Mouse (Mus musculus) ovary, postnatal 10 days (tissue): ENCODE data around the gene Pclo.
"Not testable (repeated sequence)": the region's sequence is repeated elsewhere in the genome, so short reads cannot be mapped to it uniquely, and the experiment has no call there.

ENCODE experiments used
- DNase-seq: peaks from one replicate; pipeline ENCODE4 v3.0.0; 2022; ENCODE audit warnings: low spot score

Pclo gene

DNA sequence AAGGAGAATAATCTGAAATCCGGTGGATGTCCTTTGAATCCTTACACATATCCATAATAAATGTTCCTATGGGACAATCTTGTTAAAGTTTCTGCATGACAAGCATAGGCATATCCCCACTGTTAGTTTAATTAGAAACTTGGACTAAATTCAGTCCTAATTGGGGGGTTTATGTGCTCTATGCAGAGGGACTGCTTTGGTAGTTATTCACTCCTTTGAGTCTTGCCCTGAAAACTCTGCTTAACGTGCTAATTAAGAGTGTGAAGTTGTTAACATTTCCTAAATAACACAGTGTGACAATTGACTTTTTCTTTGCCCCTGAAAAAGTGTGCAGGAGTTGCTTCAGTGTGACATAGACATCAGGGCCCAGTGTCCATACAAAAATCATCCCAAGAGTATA is 177.3 kb downstream of the Pclo start:
- no peak for DNase-seq

DNA sequence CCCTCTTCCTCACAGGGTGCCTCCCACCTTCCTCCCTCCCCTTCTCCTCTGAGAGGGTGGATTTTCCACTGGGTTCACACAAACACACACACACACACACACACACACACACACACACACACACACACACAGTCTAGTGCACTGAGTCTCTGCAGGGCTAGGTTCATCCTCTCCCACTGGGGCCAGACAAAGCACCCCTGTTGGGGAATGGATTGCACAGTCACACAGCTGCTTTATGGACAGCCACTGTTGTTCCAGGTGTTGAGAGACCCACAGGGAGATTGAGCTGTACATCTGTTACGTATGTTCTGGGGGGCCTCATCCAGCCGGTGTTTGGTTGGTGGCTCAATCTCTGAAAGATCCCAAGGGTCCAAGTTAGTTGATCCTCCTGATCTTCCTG is 182.0 kb downstream of the Pclo start:
- DNase-seq: no peak

DNA sequence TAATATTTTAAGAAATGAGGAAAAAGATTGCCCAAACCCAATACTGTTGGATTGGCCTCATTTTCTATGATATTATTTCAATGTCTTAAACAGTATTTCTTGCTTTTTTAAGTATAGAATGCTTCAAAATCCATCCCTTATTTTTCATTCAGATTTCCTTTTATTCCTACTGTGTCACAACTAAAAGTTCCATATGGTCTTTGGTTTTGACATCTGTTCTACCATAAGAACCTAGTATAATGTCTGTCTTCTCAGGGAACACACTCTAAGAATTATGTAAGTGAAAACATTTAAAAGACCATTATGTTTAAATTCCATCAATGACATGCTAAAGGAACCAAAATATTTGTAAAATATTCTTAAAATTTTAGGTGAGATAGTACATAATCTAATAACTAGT is 186.2 kb downstream of the Pclo start:
- DNase-seq: no peak

DNA sequence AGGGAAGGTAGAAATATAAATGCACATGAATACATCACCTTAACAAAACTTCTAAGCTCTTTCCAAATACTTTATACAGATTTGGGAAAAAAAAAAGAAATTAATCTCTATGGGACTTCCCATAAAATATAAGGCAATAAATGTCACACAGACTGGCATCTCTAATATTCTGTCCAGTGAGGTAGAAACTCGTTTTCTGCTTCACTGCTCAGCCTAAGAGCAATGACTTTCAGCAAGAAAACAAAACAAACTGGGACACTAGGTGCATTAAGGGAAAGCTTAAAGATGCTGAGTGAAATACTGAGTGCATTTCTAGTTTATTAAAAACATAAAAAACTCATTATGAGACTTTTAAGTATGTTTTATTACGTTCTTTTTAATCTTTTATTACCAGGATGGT is 190.7 kb downstream of the Pclo start:
- DNase-seq: no peak

DNA sequence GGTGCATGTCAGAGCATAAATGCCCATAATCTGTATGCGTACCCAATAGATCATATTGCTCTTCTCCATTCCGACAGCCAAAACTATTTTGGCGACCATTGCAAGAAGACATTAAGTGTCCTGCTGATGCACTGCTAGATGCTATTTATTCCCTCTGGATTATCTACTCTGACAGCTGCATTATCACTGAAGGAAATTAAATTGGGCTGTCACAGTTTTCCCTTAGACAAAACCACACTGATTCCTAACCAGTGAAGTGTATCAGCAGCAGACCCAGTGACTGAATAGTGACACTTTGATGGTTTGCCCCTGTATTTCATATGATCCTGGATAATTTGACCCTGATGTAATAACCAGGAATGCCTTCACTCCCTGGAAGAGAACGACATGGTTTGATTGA is 192.6 kb downstream of the Pclo start:
- DNase-seq: no peak

DNA sequence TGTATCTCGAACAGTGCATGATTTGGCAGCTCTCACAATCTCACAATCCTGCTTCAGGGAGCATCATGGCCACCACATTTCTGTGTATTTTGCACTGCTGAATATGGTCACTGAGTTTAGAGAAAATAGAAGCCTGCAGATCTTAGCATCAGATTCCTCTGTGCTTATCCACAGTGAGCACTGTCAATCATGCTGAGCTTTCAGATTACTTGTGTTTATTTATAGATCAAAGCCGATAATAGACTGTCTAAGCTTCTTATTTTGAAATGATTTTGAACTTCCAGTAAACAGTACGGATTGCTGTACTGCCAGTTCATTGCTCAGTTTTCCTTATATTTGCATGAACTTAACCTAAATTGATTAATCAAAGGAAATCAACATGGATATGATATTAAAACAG is 208.9 kb downstream of the Pclo start:
- no peak for DNase-seq

DNA sequence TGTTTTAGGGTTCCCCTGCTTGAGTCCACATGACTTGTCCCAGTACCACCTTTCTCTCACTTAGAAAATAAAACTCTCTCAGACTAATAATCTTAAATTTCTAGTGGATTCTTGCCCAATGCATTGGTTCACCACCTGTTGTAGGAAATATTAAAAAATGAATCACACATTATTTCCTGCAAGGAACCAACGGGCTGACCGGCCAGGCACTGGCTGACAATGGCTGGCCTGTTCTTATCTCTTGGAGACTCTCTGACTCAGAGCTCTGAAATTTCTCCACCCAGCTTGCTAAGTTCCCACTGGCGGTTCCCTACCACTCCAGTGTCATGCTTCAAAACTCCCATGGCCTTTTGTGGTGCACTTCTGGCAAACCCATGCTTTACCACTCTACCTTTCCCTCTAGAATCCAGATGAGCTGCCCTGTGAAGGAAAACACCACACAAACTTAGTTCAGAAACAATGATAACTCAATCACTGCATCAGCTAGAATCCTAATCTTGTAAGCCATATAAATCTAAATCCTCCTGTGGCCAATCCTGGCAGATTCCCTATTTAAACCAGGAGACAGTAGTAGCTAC is 214.0 kb downstream of the Pclo start:
- no peak for DNase-seq

DNA sequence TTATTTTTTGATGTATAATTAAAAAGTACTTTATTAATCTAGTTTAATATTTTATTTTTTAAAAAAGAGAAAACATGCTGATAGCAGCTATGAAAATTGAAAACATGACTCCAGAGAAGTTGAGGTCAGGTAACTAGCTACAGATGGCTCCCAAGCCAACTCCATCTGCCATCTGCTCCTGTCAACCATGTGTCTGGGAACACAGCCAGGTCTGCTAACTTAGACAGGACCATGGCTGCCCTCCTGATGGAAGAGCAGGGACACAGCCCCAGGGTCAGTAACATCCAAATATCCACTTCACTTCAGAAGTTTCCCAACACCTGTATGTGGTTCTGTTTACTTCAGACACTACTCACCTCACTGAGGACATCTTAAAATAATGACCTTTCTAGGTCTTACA is 236.2 kb downstream of the Pclo start:
- DNase-seq: no peak

DNA sequence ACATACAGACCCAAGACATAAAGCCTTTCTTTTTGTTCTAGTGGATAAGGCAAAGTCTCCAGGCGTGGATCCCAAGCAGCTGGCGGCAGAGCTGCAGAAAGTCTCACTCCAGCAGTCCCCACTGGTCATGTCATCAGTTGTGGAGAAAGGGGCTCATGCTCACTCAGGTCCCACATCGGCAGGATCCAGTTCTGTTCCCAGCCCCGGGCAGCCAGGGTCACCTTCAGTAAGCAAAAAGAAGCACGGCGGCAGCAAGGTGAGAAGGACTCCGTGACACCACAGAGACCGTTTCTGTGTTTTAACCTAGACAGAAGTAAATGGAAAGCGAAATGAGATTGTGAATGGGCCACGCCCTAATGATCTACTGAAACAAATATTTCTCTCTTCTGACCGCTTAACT is 252.0 kb downstream of the Pclo start:
- no peak for DNase-seq

DNA sequence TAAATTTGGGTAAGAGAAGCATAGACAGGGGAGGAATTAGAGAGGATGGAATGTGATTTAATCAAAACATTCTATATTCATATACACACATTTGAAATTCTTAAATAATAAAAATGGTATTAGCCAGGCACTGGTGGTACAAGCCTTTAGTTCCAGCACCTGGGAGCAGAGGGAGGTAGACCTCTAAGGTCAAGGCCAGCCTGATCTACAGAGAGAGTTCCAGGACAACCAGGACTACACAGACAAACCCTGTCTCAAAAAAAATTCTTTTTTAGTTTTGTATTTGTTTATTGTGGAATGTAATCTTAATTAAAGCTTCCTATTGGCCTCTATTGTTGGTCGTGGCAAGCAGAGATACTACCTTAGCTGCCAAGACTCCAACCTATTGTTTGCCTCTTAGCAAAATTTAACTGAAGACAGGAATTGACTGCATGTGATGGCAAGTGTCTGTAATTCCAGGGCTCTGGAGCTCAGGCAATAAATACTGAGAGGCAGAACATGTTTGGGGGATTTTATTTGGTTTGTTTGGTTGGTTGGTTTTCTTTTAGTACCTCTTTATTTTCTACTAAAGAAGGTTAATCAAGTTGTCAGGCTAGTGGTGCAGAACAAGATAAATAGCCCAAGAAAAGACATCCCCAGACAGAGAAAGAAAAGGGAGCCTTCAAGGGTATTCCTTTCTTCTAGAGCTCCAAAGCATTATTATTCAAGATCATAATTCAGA is 267.8 kb downstream of the Pclo start:
- DNase-seq: no peak

DNA sequence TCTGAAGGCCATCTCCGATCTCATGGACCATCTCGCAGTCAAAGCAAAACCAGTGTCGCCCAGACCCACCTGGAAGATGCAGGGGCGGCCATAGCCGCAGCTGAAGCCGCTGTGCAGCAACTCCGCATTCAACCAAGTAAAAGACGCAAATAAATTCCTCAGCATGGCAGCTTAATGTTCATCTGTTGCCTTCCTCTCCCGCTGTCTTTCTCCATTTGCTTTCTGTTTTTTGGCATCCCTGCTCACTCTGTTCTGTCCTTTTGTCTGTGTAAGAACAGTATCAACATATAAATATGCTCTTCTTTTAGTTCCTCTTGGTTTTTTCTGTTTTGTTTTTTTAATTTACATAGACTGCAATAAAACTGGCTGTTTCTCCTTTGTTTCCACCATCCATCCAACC is 279.2 kb downstream of the Pclo start:
- no peak for DNase-seq

DNA sequence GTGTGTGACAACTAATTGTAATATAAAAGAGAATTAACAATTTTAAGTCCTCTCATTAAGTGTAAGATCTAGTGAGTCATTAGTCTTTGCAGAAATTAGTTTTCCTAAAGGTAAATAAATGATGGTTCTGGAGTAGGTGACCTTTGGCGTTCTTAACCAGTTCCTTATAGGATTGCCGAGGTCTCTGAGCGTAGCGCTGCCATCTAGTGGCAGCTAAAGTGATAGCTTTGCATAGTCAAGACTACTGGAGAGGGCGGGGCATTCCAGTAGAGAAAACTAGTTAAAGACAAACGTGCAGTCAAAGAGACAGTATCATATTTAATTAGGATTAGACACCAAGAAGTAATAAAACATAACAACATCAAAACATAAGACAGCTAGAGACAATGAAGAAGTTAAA is 292.4 kb downstream of the Pclo start:
- DNase-seq: no peak

DNA sequence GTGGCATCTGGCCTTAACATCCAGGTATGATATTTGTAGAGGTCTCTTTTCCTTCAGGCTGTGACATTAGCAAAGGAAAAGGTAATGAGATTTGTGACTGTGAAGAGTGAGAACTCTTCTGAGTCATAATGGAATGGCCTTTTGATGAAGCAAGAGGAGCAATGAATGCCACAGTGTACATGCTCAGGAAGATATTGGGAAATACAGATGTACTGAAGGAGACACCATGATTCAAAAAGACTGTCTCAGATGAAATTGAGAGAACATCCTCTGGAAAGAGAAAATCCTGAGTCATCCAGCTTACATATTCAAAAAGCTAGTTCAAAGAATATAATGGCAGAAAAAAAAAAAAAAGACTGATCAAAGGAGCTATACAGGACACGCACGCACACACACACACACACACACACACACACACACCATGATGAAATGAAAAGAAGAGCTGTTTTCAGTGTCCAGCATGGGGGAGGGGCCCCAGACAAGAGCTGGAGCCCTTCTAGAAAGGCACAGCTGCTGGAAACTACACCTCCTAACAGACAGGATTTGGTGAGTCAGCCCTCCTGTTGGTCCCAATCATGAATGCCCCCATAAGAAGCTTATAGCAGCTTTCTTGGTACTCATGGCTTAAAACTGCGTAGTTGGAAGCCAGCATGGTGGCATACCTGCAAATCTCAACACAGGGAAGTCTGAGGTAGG is 318.6 kb downstream of the Pclo start:
- no peak for DNase-seq

DNA sequence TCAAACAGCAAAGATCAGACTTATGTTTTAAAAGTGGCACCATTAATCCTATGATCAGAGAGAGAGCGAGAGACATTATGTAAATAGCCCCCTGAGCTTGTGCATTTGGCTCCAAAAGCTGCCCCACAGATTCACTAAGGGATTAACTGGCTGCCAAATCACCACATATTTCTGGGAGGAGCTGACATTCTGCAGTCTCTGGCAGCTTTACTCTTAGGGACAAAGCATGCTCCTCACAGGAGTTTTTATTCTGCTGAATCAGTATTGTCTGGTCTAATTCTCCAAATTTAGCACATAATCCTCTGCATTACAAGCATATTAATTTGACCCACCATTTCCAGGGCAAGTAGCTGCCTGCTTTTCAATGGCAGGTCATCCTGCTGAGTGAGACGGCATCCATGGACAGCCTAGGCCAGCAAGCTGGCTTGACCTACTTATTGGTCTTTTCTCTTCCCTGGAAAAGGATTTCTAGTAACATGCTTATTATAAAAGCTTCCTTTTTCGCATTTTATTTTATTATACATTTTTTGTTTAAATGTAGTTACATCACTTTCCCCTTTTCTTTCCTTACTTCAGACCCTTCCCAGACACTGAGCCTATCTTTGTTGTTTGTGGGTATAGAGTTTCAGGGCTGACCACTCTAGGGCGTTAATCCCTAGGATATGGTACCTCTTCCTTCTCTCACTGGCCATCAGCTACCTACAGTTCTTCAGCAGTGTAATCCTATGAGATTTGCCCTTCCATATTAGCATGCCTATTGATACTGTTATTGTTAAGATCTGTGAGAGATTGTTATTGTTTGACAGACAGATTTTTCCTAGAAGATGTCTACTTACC is 319.7 kb downstream of the Pclo start:
- no peak for DNase-seq

DNA sequence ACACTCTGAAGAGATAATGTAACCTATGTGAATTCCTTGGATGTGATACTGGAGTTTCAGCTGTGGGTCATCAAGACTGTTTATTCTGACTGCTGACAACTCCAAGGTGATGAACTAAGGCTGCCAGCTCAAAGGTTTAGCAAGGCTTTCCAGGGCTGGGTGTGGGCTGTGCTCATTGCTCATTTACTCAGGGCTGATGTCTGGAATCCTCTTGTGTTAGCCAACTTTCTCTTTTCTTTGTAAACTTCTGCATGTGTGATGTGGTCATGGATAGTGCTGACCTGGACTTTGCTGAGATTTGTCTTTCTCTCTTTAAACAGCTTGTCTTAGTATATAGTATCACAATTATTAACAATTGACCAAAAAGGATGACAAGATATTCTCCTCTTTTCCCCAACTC is 338.9 kb downstream of the Pclo start:
- DNase-seq: no peak

DNA sequence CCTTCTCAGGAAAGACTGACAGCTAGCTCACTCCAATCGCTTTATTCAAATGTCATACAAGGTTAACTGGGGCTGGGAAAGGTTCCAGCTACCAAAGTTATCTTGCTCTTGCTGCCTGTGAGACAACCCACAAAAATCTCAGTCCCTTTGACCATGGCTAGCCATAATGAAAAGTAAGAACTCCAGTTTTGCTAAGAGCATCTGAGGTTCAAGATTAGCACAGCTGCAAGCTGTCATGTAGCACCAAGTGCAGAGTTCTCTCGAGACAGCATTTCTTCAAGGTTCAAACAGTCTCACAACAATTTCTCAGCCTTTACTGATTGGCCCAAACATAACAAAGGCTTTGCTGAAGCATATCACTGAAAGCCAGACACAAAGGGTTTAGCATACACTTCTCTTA is 370.6 kb downstream of the Pclo start:
- DNase-seq: not testable (repeated sequence)

DNA sequence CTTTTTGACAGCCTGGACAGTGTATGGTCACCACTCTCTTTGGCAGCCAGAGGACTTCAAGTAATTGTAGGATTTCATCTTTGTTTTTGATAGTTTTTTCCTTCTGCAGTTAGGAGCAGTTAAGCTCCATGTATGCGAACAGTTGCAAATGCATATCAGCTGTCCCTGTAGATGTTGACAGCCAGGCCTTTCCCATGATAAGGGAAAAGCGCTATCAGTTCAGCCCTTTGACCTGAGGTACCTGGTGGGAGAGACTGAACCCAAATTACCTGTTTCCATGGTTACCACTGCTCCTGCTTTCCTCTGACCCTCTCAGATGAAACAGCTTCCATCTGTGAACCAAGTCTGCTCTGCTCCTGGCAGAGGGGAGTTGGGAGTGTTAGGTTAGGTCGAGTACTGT is 377.5 kb downstream of the Pclo start:
- DNase-seq: no peak

DNA sequence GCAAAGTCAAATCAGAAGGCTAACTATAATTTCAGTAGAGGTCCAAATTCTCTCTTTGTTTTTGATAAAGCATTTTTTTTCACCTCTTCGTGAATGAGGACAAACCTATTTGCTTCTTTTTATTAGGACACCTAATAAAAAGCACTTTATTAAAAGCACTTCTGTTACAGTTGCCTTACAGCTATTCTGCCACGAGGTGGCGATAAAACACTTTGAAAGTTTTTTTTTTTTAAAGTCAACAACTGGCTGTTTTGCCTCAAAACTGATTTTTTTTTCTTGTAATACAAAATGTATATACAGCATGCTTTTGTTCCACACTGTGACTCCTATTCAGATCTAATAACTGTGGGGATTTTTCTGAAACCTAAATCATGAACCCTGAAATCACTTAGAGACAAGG is 388.8 kb downstream of the Pclo start:
- not testable (repeated sequence) for DNase-seq
